Mouse (Mus musculus): ENCODE measurements around the gene Cdh1. TPM values are rescaled to one million over a fixed set of nuclear protein-coding genes. Genes with fewer than 3 reads are reported as not detected.

The Cdh1 gene
- polyA plus RNA-seq, 1 experiment from 2014 or later: 6.4 TPM

- Histone ChIP-seq H3K4me3 (ENCODE audit: low read depth, low read length) (no peak overlapping the region), H3K27me3 (ENCODE audit: control insufficient read depth, insufficient read depth, low read length) (no peaks in the 10 kb centered on the region), H3K9me3 (ENCODE audit: control insufficient read depth, low read length) (no peaks in the 10 kb centered on the region), H3K4me2 (no peak overlapping the region), H3K27ac (ENCODE audit: low read depth, low read length) (no peak overlapping the region), H3K9ac (ENCODE audit: low read length) (no peak overlapping the region), H3K36me3 (ENCODE audit: control insufficient read depth, insufficient read depth, low read length) (no peaks in the 10 kb centered on the region), H3K4me1 (ENCODE audit: control insufficient read depth, insufficient read depth, low read length) (no peaks in the 10 kb centered on the region)
- DNase-seq (ENCODE audit: low spot score, missing footprints) (no peak), ATAC-seq (ENCODE audit: low FRiP score) (no peak)
- WGBS: 67% methylated on average over 4 of the region's 4 CpGs
Observed at GRCm38 (mm10) chr8:106637446-106637845, 34.3 kb downstream of the Cdh1 start.

GRCm38 (mm10) chr8:106638768-106639295 lies 35.7 kb downstream of the Cdh1 start:
- WGBS: 92% methylated on average over 7 of the region's 7 CpGs
- H3K4me3 ChIP-seq (ENCODE audit: low read depth, low read length): no peak overlapping the region
- no peaks in the 10 kb centered on the region for H3K9me3 ChIP-seq (ENCODE audit: control insufficient read depth, low read length)
- no peak overlapping the region for H3K27ac ChIP-seq (ENCODE audit: low read depth, low read length)
- no peaks in the 10 kb centered on the region for H3K36me3 ChIP-seq (ENCODE audit: control insufficient read depth, insufficient read depth, low read length)
- ATAC-seq (ENCODE audit: low FRiP score): no peak
- no peaks in the 10 kb centered on the region for H3K4me1 ChIP-seq (ENCODE audit: control insufficient read depth, insufficient read depth, low read length)
- no peaks in the 10 kb centered on the region for H3K27me3 ChIP-seq (ENCODE audit: control insufficient read depth, insufficient read depth, low read length)
- H3K9ac ChIP-seq (ENCODE audit: low read length): no peak overlapping the region
- H3K4me2 ChIP-seq: no peak overlapping the region
- DNase-seq (ENCODE audit: low spot score, missing footprints): no peak

GRCm38 (mm10) chr8:106640212-106640611 lies 37.1 kb downstream of the Cdh1 start:
- Histone ChIP-seq H3K36me3 (ENCODE audit: control insufficient read depth, insufficient read depth, low read length) (no peaks in the 10 kb centered on the region), H3K4me3 (ENCODE audit: low read depth, low read length) (no peak overlapping the region), H3K9ac (ENCODE audit: low read length) (no peak overlapping the region), H3K27me3 (ENCODE audit: control insufficient read depth, insufficient read depth, low read length) (no peaks in the 10 kb centered on the region), H3K4me2 (no peak overlapping the region), H3K27ac (ENCODE audit: low read depth, low read length) (no peak overlapping the region), H3K9me3 (ENCODE audit: control insufficient read depth, low read length) (no peaks in the 10 kb centered on the region), H3K4me1 (ENCODE audit: control insufficient read depth, insufficient read depth, low read length) (no peaks in the 10 kb centered on the region)
- no peak for DNase-seq (ENCODE audit: low spot score, missing footprints)
- no peak for ATAC-seq (ENCODE audit: low FRiP score)
- WGBS: 87% methylated on average over 7 of the region's 7 CpGs

GRCm38 (mm10) chr8:106640921-106641320 lies 37.8 kb downstream of the Cdh1 start:
- no peak overlapping the region for H3K27ac ChIP-seq (ENCODE audit: low read depth, low read length)
- no peaks in the 10 kb centered on the region for H3K4me1 ChIP-seq (ENCODE audit: control insufficient read depth, insufficient read depth, low read length)
- ATAC-seq (ENCODE audit: low FRiP score): no peak
- WGBS: 76% methylated on average over 5 of the region's 5 CpGs
- H3K36me3 ChIP-seq (ENCODE audit: control insufficient read depth, insufficient read depth, low read length): no peaks in the 10 kb centered on the region
- DNase-seq (ENCODE audit: low spot score, missing footprints): no peak
- H3K27me3 ChIP-seq (ENCODE audit: control insufficient read depth, insufficient read depth, low read length): no peaks in the 10 kb centered on the region
- no peaks in the 10 kb centered on the region for H3K9me3 ChIP-seq (ENCODE audit: control insufficient read depth, low read length)
- no peak overlapping the region for H3K4me3 ChIP-seq (ENCODE audit: low read depth, low read length)
- no peak overlapping the region for H3K4me2 ChIP-seq
- H3K9ac ChIP-seq (ENCODE audit: low read length): no peak overlapping the region

- Histone ChIP-seq H3K9ac (ENCODE audit: low read length) (no peak overlapping the region), H3K4me1 (ENCODE audit: control insufficient read depth, insufficient read depth, low read length) (no peaks in the 10 kb centered on the region), H3K4me3 (ENCODE audit: low read depth, low read length) (no peak overlapping the region), H3K4me2 (no peak overlapping the region), H3K36me3 (ENCODE audit: control insufficient read depth, insufficient read depth, low read length) (no peaks in the 10 kb centered on the region), H3K9me3 (ENCODE audit: control insufficient read depth, low read length) (no peaks in the 10 kb centered on the region), H3K27me3 (ENCODE audit: control insufficient read depth, insufficient read depth, low read length) (no peaks in the 10 kb centered on the region), H3K27ac (ENCODE audit: low read depth, low read length) (no peak overlapping the region)
- ATAC-seq (ENCODE audit: low FRiP score) (no peak), DNase-seq (ENCODE audit: low spot score, missing footprints) (no peak)
- 68% methylated on average over 2 of the region's 2 CpGs for WGBS
Observed at GRCm38 (mm10) chr8:106642172-106642571, 39.0 kb downstream of the Cdh1 start.

GRCm38 (mm10) chr8:106643100-106643499 lies 39.9 kb downstream of the Cdh1 start:
- no peak for ATAC-seq (ENCODE audit: low FRiP score)
- WGBS: 86% methylated on average over 4 of the region's 4 CpGs

GRCm38 (mm10) chr8:106644957-106645356 lies 41.8 kb downstream of the Cdh1 start:
- no peaks in the 10 kb centered on the region for H3K27me3 ChIP-seq (ENCODE audit: control insufficient read depth, insufficient read depth, low read length)

More at GRCm38 (mm10) chr8:106643100-106643499, 39.9 kb downstream of the Cdh1 start:
- H3K4me3 ChIP-seq (ENCODE audit: low read depth, low read length): no peak overlapping the region
- no peaks in the 10 kb centered on the region for H3K36me3 ChIP-seq (ENCODE audit: control insufficient read depth, insufficient read depth, low read length)
- no peaks in the 10 kb centered on the region for H3K4me1 ChIP-seq (ENCODE audit: control insufficient read depth, insufficient read depth, low read length)
- no peaks in the 10 kb centered on the region for H3K27me3 ChIP-seq (ENCODE audit: control insufficient read depth, insufficient read depth, low read length)
- no peak overlapping the region for H3K27ac ChIP-seq (ENCODE audit: low read depth, low read length)
- H3K4me2 ChIP-seq: no peak overlapping the region
- no peak overlapping the region for H3K9ac ChIP-seq (ENCODE audit: low read length)
- no peak for DNase-seq (ENCODE audit: low spot score, missing footprints)
- no peaks in the 10 kb centered on the region for H3K9me3 ChIP-seq (ENCODE audit: control insufficient read depth, low read length)

GRCm38 (mm10) chr8:106646153-106646552 lies 43.0 kb downstream of the Cdh1 start:
- Histone ChIP-seq H3K4me1 (ENCODE audit: control insufficient read depth, insufficient read depth, low read length) (no peaks in the 10 kb centered on the region), H3K27me3 (ENCODE audit: control insufficient read depth, insufficient read depth, low read length) (no peaks in the 10 kb centered on the region), H3K36me3 (ENCODE audit: control insufficient read depth, insufficient read depth, low read length) (no peaks in the 10 kb centered on the region), H3K9me3 (ENCODE audit: control insufficient read depth, low read length) (no peaks in the 10 kb centered on the region), H3K27ac (ENCODE audit: low read depth, low read length) (no peak overlapping the region), H3K4me3 (ENCODE audit: low read depth, low read length) (no peak overlapping the region), H3K4me2 (no peak overlapping the region), H3K9ac (ENCODE audit: low read length) (no peak overlapping the region)
- no peak for ATAC-seq (ENCODE audit: low FRiP score)
- DNase-seq (ENCODE audit: low spot score, missing footprints): no peak
- WGBS: 93% methylated on average over 2 of the region's 2 CpGs

More at GRCm38 (mm10) chr8:106644957-106645356, 41.8 kb downstream of the Cdh1 start:
- Histone ChIP-seq H3K4me2 (no peak overlapping the region), H3K4me1 (ENCODE audit: control insufficient read depth, insufficient read depth, low read length) (no peaks in the 10 kb centered on the region), H3K9me3 (ENCODE audit: control insufficient read depth, low read length) (no peaks in the 10 kb centered on the region), H3K27ac (ENCODE audit: low read depth, low read length) (no peak overlapping the region), H3K4me3 (ENCODE audit: low read depth, low read length) (no peak overlapping the region), H3K36me3 (ENCODE audit: control insufficient read depth, insufficient read depth, low read length) (no peaks in the 10 kb centered on the region), H3K9ac (ENCODE audit: low read length) (no peak overlapping the region)
- ATAC-seq (ENCODE audit: low FRiP score) (no peak), DNase-seq (ENCODE audit: low spot score, missing footprints) (no peak)
- 84% methylated on average over 3 of the region's 3 CpGs for WGBS

- DNase-seq (ENCODE audit: low spot score, missing footprints) (no peak), ATAC-seq (ENCODE audit: low FRiP score) (no peak)
- Histone ChIP-seq H3K27me3 (ENCODE audit: control insufficient read depth, insufficient read depth, low read length) (no peaks in the 10 kb centered on the region), H3K4me3 (ENCODE audit: low read depth, low read length) (no peak overlapping the region), H3K9me3 (ENCODE audit: control insufficient read depth, low read length) (no peaks in the 10 kb centered on the region), H3K4me1 (ENCODE audit: control insufficient read depth, insufficient read depth, low read length) (no peaks in the 10 kb centered on the region), H3K4me2 (no peak overlapping the region), H3K36me3 (ENCODE audit: control insufficient read depth, insufficient read depth, low read length) (no peaks in the 10 kb centered on the region), H3K9ac (ENCODE audit: low read length) (no peak overlapping the region), H3K27ac (ENCODE audit: low read depth, low read length) (no peak overlapping the region)
- WGBS: 83% methylated on average over 5 of the region's 5 CpGs
Observed at GRCm38 (mm10) chr8:106646731-106647130, 43.6 kb downstream of the Cdh1 start.
